Mouse (Mus musculus): ENCODE measurements around the gene Grik4. TPM values are rescaled to one million over a fixed set of nuclear protein-coding genes. Genes with fewer than 3 reads are reported as not detected.

Gene Grik4
- polyA plus RNA-seq, 1 experiment from 2014 or later: 0.24 TPM

GRCm38 (mm10) chr9:42844301-42844700, 100.0 kb downstream of the Grik4 start:
- H3K27ac ChIP-seq (ENCODE audit: low read length): no peak overlapping the region
- H3K36me3 ChIP-seq (ENCODE audit: control insufficient read depth, insufficient read depth): no peaks in the 10 kb centered on the region
- no peak for ATAC-seq (replicated peaks; ENCODE audit: extremely low read depth, insufficient read depth, low FRiP score)
- WGBS: 83% methylated on average over 5 of the region's 5 CpGs
- H3K4me2 ChIP-seq (ENCODE audit: low read depth, low read length): no peak overlapping the region
- no peak overlapping the region for H3K9ac ChIP-seq (ENCODE audit: low read length)
- peaks cover 2% of the 10 kb centered on the region; the same call in 1 of the 2 replicates for H3K27me3 ChIP-seq (ENCODE audit: control insufficient read depth, insufficient read depth, low read length)
- H3K9me3 ChIP-seq (replicated peaks; ENCODE audit: control insufficient read depth, low read length): no peaks in the 10 kb centered on the region
- H3K4me1 ChIP-seq (ENCODE audit: control insufficient read depth, insufficient read depth, low read length): no peaks in the 10 kb centered on the region
- no peak overlapping the region for H3K4me3 ChIP-seq (ENCODE audit: low read length)

- no peak overlapping the region for H3K9ac ChIP-seq (ENCODE audit: low read length)
- no peak for ATAC-seq (replicated peaks; ENCODE audit: extremely low read depth, insufficient read depth, low FRiP score)
- WGBS: 60% methylated on average over 5 of the region's 5 CpGs
- no peaks in the 10 kb centered on the region for H3K27me3 ChIP-seq (ENCODE audit: control insufficient read depth, insufficient read depth, low read length)
- no peak overlapping the region for H3K4me2 ChIP-seq (ENCODE audit: low read depth, low read length)
- no peaks in the 10 kb centered on the region for H3K9me3 ChIP-seq (replicated peaks; ENCODE audit: control insufficient read depth, low read length)
- H3K4me3 ChIP-seq (ENCODE audit: low read length): no peak overlapping the region
- no peaks in the 10 kb centered on the region for H3K36me3 ChIP-seq (ENCODE audit: control insufficient read depth, insufficient read depth)
- H3K4me1 ChIP-seq (ENCODE audit: control insufficient read depth, insufficient read depth, low read length): no peaks in the 10 kb centered on the region
- H3K27ac ChIP-seq (ENCODE audit: low read length): no peak overlapping the region
These were observed 106.0 kb downstream of the Grik4 start for GRCm38 (mm10) chr9:42838299-42838698.

- no peak for ATAC-seq (replicated peaks; ENCODE audit: extremely low read depth, insufficient read depth, low FRiP score)
- WGBS: 50% methylated on average over 6 of the region's 6 CpGs
- Histone ChIP-seq H3K4me1 (ENCODE audit: control insufficient read depth, insufficient read depth, low read length) (no peaks in the 10 kb centered on the region), H3K9me3 (replicated peaks; ENCODE audit: control insufficient read depth, low read length) (no peaks in the 10 kb centered on the region), H3K36me3 (ENCODE audit: control insufficient read depth, insufficient read depth) (no peaks in the 10 kb centered on the region), H3K4me2 (ENCODE audit: low read depth, low read length) (no peak overlapping the region), H3K27ac (ENCODE audit: low read length) (no peak overlapping the region), H3K4me3 (ENCODE audit: low read length) (no peak overlapping the region), H3K27me3 (ENCODE audit: control insufficient read depth, insufficient read depth, low read length) (no peaks in the 10 kb centered on the region), H3K9ac (ENCODE audit: low read length) (no peak overlapping the region)
These were observed 106.8 kb downstream of the Grik4 start for GRCm38 (mm10) chr9:42837498-42837897.

GRCm38 (mm10) chr9:42831558-42831957, 112.7 kb downstream of the Grik4 start:
- WGBS: 65% methylated on average over 6 of the region's 6 CpGs
- no peak overlapping the region for H3K4me3 ChIP-seq (ENCODE audit: low read length)
- no peaks in the 10 kb centered on the region for H3K36me3 ChIP-seq (ENCODE audit: control insufficient read depth, insufficient read depth)
- H3K9ac ChIP-seq (ENCODE audit: low read length): no peak overlapping the region
- no peak overlapping the region for H3K4me2 ChIP-seq (ENCODE audit: low read depth, low read length)
- H3K27me3 ChIP-seq (ENCODE audit: control insufficient read depth, insufficient read depth, low read length): peaks cover 3% of the 10 kb centered on the region; the same call in 1 of the 2 replicates
- no peaks in the 10 kb centered on the region for H3K9me3 ChIP-seq (replicated peaks; ENCODE audit: control insufficient read depth, low read length)
- no peak overlapping the region for H3K27ac ChIP-seq (ENCODE audit: low read length)
- no peak for ATAC-seq (replicated peaks; ENCODE audit: extremely low read depth, insufficient read depth, low FRiP score)
- no peaks in the 10 kb centered on the region for H3K4me1 ChIP-seq (ENCODE audit: control insufficient read depth, insufficient read depth, low read length)

GRCm38 (mm10) chr9:42819247-42819646, 125.0 kb downstream of the Grik4 start:
- ATAC-seq (replicated peaks; ENCODE audit: extremely low read depth, insufficient read depth, low FRiP score): no peak
- WGBS: 42% methylated on average over 3 of the region's 3 CpGs

GRCm38 (mm10) chr9:42816815-42817214, 127.5 kb downstream of the Grik4 start:
- Histone ChIP-seq H3K4me1 (ENCODE audit: control insufficient read depth, insufficient read depth, low read length) (no peaks in the 10 kb centered on the region), H3K36me3 (ENCODE audit: control insufficient read depth, insufficient read depth) (no peaks in the 10 kb centered on the region), H3K9ac (ENCODE audit: low read length) (no peak overlapping the region), H3K27ac (ENCODE audit: low read length) (no peak overlapping the region), H3K4me2 (ENCODE audit: low read depth, low read length) (no peak overlapping the region), H3K4me3 (ENCODE audit: low read length) (no peak overlapping the region), H3K9me3 (replicated peaks; ENCODE audit: control insufficient read depth, low read length) (no peaks in the 10 kb centered on the region; the same call in 1 of the 2 replicates), H3K27me3 (ENCODE audit: control insufficient read depth, insufficient read depth, low read length) (0 out of 2 replicates have a peak, but pooled peaks cover 3% of the 10 kb centered on the region)
- 37% methylated on average over 1 of the region's 1 CpGs for WGBS
- ATAC-seq (replicated peaks; ENCODE audit: extremely low read depth, insufficient read depth, low FRiP score): no peak

More at GRCm38 (mm10) chr9:42819247-42819646, 125.0 kb downstream of the Grik4 start:
- H3K4me1 ChIP-seq (ENCODE audit: control insufficient read depth, insufficient read depth, low read length): no peaks in the 10 kb centered on the region
- H3K9me3 ChIP-seq (replicated peaks; ENCODE audit: control insufficient read depth, low read length): no peaks in the 10 kb centered on the region
- no peak overlapping the region for H3K4me2 ChIP-seq (ENCODE audit: low read depth, low read length)
- H3K4me3 ChIP-seq (ENCODE audit: low read length): no peak overlapping the region
- H3K36me3 ChIP-seq (ENCODE audit: control insufficient read depth, insufficient read depth): no peaks in the 10 kb centered on the region
- H3K27ac ChIP-seq (ENCODE audit: low read length): no peak overlapping the region
- 0 out of 2 replicates have a peak, but pooled peaks cover 3% of the 10 kb centered on the region for H3K27me3 ChIP-seq (ENCODE audit: control insufficient read depth, insufficient read depth, low read length)
- no peak overlapping the region for H3K9ac ChIP-seq (ENCODE audit: low read length)

GRCm38 (mm10) chr9:42809146-42809545, 135.1 kb downstream of the Grik4 start:
- Histone ChIP-seq H3K4me2 (ENCODE audit: low read depth, low read length) (no peak overlapping the region), H3K36me3 (ENCODE audit: control insufficient read depth, insufficient read depth) (no peaks in the 10 kb centered on the region), H3K4me3 (ENCODE audit: low read length) (no peak overlapping the region), H3K4me1 (ENCODE audit: control insufficient read depth, insufficient read depth, low read length) (no peaks in the 10 kb centered on the region), H3K9me3 (replicated peaks; ENCODE audit: control insufficient read depth, low read length) (no peaks in the 10 kb centered on the region; the same call in 1 of the 2 replicates), H3K9ac (ENCODE audit: low read length) (no peak overlapping the region), H3K27me3 (ENCODE audit: control insufficient read depth, insufficient read depth, low read length) (peaks cover 10% of the 10 kb centered on the region), H3K27ac (ENCODE audit: low read length) (no peak overlapping the region)
- no peak for ATAC-seq (replicated peaks; ENCODE audit: extremely low read depth, insufficient read depth, low FRiP score)
- 81% methylated on average over 3 of the region's 3 CpGs for WGBS

- Histone ChIP-seq H3K9ac (ENCODE audit: low read length) (no peak overlapping the region), H3K36me3 (ENCODE audit: control insufficient read depth, insufficient read depth) (no peaks in the 10 kb centered on the region), H3K9me3 (replicated peaks; ENCODE audit: control insufficient read depth, low read length) (no peaks in the 10 kb centered on the region), H3K4me1 (ENCODE audit: control insufficient read depth, insufficient read depth, low read length) (no peaks in the 10 kb centered on the region), H3K27me3 (ENCODE audit: control insufficient read depth, insufficient read depth, low read length) (peaks cover 10% of the 10 kb centered on the region), H3K4me2 (ENCODE audit: low read depth, low read length) (no peak overlapping the region), H3K27ac (ENCODE audit: low read length) (no peak overlapping the region), H3K4me3 (ENCODE audit: low read length) (no peak overlapping the region)
- 61% methylated on average over 9 of the region's 9 CpGs for WGBS
- ATAC-seq (replicated peaks; ENCODE audit: extremely low read depth, insufficient read depth, low FRiP score): no peak
These were observed 135.9 kb downstream of the Grik4 start for GRCm38 (mm10) chr9:42808394-42808793.

- Histone ChIP-seq H3K9me3 (replicated peaks; ENCODE audit: control insufficient read depth, low read length) (no peaks in the 10 kb centered on the region), H3K4me3 (ENCODE audit: low read length) (no peak overlapping the region), H3K4me2 (ENCODE audit: low read depth, low read length) (no peak overlapping the region), H3K27ac (ENCODE audit: low read length) (no peak overlapping the region), H3K4me1 (ENCODE audit: control insufficient read depth, insufficient read depth, low read length) (peaks cover 12% of the 10 kb centered on the region), H3K9ac (ENCODE audit: low read length) (no peak overlapping the region), H3K36me3 (ENCODE audit: control insufficient read depth, insufficient read depth) (no peaks in the 10 kb centered on the region), H3K27me3 (ENCODE audit: control insufficient read depth, insufficient read depth, low read length) (peaks cover 12% of the 10 kb centered on the region)
- ATAC-seq (replicated peaks; ENCODE audit: extremely low read depth, insufficient read depth, low FRiP score): no peak
- WGBS: 55% methylated on average over 3 of the region's 3 CpGs
These were observed 141.2 kb downstream of the Grik4 start for GRCm38 (mm10) chr9:42803061-42803491.
